Mouse (Mus musculus): ENCODE results near the gene Cd27.

DNA sequence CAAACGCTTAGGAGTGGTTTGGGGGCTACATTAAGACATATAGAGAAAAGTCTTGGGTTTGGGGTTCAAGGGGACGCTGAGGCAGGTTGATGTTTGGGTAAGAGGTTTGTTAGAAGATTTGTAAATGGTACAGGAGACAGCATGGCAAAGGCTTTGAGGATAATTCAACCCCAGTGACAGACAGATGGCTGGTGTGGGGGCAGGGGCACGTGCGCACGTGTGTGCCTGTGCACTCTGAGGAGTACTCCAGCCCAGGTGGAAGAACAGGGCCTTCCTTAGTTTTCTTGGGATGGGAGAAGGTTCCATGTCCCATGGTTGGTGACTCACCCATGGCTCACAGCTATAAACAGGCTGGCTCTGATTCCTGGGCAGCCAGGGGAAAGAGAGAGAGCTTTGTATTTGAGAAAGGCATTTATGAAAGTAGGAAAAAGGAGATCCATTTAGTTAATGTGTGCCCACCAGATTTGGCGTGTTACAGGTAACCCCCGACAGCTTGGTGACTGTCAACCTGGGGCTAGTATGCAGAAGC, 18.8 kb upstream of the Cd27 start:
- no peak for TF ChIP-seq CTCF (IDR thresholded peaks at IDR 0.05; ENCODE audit: low read depth, low read length)
- no peak for TF ChIP-seq GATA1 (IDR thresholded peaks at IDR 0.05; ENCODE audit: borderline replicate concordance, low read length)

Measured in G1E (cell line).